Mouse (Mus musculus) neural tube, embryonic 13.5 days (tissue): ENCODE measurements around the gene Ppt2. TPM values are rescaled to one million over a fixed set of nuclear protein-coding genes. Genes with fewer than 3 reads are reported as not detected.

Source experiments
- ATAC-seq: fragments of 200-750 bp; cut with Nextera tagmentation; 2 replicates; pipeline ENCODE4 v1.8.0; 2017; ENCODE audit warnings: low read depth, mild to moderate bottlenecking, moderate TSS enrichment, moderate library complexity
- H3K27ac ChIP-seq: fragments of 300-500 bp; sonication (generic); replicated peaks from 2 replicates; pipeline ENCODE4 v1.5.1; 2015; ENCODE audit warnings: moderate library complexity, mild to moderate bottlenecking, inconsistent platforms
- H3K27me3 ChIP-seq: fragments of 300-500 bp; sonication (generic); 2 replicates; pipeline ENCODE4 v1.6.1; 2015; ENCODE audit warnings: mild to moderate bottlenecking, inconsistent platforms
- H3K36me3 ChIP-seq: fragments of 300-500 bp; sonication (generic); 2 replicates; pipeline ENCODE4 v1.6.1; 2015; ENCODE audit warnings: mild to moderate bottlenecking, inconsistent platforms
- H3K4me1 ChIP-seq: fragments of 300-500 bp; sonication (generic); replicated peaks from 2 replicates; pipeline ENCODE4 v1.6.1; 2015; ENCODE audit warnings: inconsistent platforms
- H3K4me2 ChIP-seq: fragments of 300-500 bp; sonication (generic); 2 replicates; pipeline ENCODE4 v1.6.1; 2015; ENCODE audit warnings: inconsistent platforms, mild to moderate bottlenecking, moderate library complexity
- H3K4me3 ChIP-seq: fragments of 300-500 bp; sonication (generic); 2 replicates; pipeline ENCODE4 v1.5.1; 2015; ENCODE audit warnings: mild to moderate bottlenecking, inconsistent platforms
- H3K9ac ChIP-seq: fragments of 300-500 bp; sonication (generic); 2 replicates; pipeline ENCODE4 v1.6.1; 2015; ENCODE audit warnings: moderate library complexity, mild to moderate bottlenecking, inconsistent platforms
- H3K9me3 ChIP-seq: fragments of 300-500 bp; sonication (generic); 2 replicates; pipeline ENCODE4 v1.6.1; 2016; ENCODE audit warnings: inconsistent platforms
- whole genome bisulfite sequencing: fragments of 180-500 bp; shearing (Covaris S2); methylation state at CpG from one replicate; pipeline ENCODE4 v1.1.7; 2015; 5-methylcytosine and 5-hydroxymethylcytosine counted together
- polyA plus RNA-seq: library from polyadenylated mRNA; unstranded; fragments of >200 nt; fragmentation: Nextera tagmentation; extraction: Ambion mirVana; gene quantifications from 2 replicates; pipeline ENCODE4 v1.2.1, GENCODE M21; 2015

Gene Ppt2
- polyA plus RNA-seq, 1 experiment from 2014 or later, result 25.0 TPM

DNA sequence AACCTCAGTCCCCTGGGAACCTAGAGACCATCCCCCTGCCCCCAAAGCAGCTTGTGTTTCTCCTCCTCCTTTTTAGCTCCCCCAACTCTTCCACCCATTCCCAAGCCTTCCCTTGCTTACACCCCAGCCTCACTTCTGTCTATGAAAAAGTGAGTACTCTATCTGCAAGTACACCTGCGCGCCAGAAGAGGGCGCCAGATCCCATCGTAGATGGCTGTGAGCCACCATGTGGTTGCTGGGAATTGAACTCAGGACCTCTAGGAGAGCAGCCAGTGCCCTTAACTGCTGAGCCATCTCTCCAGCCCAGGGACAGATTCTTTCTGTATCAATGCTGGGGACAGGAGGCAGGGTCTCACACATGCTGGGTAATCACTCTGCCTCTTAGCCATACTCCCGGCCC is 56.4 kb downstream of the Ppt2 start:
- H3K36me3 ChIP-seq, result no peaks in the 10 kb centered on the region
- H3K4me3 ChIP-seq, result no peak overlapping the region
- H3K4me1 ChIP-seq, result no peaks in the 10 kb centered on the region
- H3K9ac ChIP-seq, result no peak overlapping the region
- no peak overlapping the region for H3K4me2 ChIP-seq
- no peak for ATAC-seq
- H3K27me3 ChIP-seq, result no peaks in the 10 kb centered on the region
- H3K9me3 ChIP-seq, result no peaks in the 10 kb centered on the region
- no peak overlapping the region for H3K27ac ChIP-seq
- 14% methylated on average over 5 of the region's 5 CpGs for WGBS

DNA sequence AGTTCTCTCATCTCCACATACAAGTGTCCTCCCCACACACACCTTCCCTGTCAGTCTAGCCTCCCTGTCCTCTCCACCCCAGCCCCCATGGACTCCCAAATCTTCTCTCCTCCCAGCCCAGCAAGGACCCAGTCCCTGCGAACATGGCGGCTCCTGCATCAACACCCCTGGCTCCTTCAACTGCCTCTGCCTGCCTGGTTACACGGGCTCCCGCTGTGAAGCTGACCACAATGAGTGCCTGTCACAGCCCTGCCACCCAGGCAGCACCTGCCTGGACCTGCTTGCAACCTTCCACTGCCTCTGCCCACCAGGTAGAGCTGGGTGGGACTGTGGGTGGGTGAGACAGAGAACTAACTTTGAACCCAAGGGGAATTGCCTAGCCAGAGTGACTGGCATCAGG is 58.4 kb downstream of the Ppt2 start:
- Histone ChIP-seq H3K27ac (no peak overlapping the region), H3K9ac (no peak overlapping the region), H3K4me1 (no peaks in the 10 kb centered on the region), H3K4me3 (no peak overlapping the region), H3K27me3 (no peaks in the 10 kb centered on the region), H3K4me2 (no peak overlapping the region), H3K36me3 (no peaks in the 10 kb centered on the region), H3K9me3 (no peaks in the 10 kb centered on the region)
- 73% methylated on average over 4 of the region's 4 CpGs for WGBS
- no peak for ATAC-seq

DNA sequence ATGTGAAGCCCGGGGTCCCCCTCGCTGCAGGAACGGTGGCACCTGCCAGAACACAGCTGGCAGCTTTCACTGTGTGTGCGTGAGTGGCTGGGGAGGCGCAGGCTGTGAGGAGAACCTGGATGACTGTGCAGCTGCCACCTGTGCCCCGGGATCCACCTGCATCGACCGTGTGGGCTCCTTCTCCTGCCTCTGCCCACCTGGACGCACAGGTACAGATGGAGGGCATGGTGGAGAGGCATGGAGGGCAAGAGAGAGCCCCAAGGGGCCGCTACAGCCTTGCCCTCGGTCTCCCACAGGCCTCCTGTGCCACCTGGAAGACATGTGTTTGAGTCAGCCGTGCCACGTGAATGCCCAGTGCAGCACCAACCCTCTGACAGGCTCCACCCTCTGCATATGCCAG is 59.9 kb downstream of the Ppt2 start:
- no peak overlapping the region for H3K4me2 ChIP-seq
- ATAC-seq, result no peak
- 78% methylated on average over 13 of the region's 13 CpGs for WGBS
- H3K9me3 ChIP-seq, result no peaks in the 10 kb centered on the region
- no peaks in the 10 kb centered on the region for H3K36me3 ChIP-seq
- peaks cover 8% of the 10 kb centered on the region for H3K4me1 ChIP-seq
- no peak overlapping the region for H3K9ac ChIP-seq
- no peaks in the 10 kb centered on the region for H3K27me3 ChIP-seq
- no peak overlapping the region for H3K4me3 ChIP-seq
- no peak overlapping the region for H3K27ac ChIP-seq

DNA sequence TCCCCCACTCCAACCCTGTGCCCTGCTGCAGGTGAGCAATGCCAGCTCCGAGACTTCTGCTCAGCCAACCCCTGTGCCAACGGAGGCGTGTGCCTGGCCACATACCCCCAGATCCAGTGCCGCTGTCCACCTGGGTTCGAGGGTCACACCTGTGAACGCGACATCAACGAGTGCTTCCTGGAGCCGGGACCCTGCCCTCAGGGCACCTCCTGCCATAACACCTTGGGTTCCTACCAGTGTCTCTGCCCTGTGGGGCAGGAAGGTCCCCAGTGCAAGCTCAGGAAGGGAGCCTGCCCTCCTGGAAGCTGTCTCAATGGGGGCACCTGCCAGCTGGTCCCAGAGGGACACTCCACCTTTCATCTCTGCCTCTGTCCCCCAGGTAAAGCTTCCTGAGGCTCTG is 61.0 kb downstream of the Ppt2 start:
- ATAC-seq, result no peak

More for the DNA sequence above, 61.0 kb downstream of the Ppt2 start:
- H3K27ac ChIP-seq, result no peak overlapping the region
- H3K36me3 ChIP-seq, result no peaks in the 10 kb centered on the region
- no peaks in the 10 kb centered on the region for H3K27me3 ChIP-seq
- H3K4me3 ChIP-seq, result no peak overlapping the region
- peaks cover 8% of the 10 kb centered on the region for H3K4me1 ChIP-seq
- no peaks in the 10 kb centered on the region for H3K9me3 ChIP-seq
- WGBS, result 70% methylated on average over 9 of the region's 9 CpGs
- no peak overlapping the region for H3K4me2 ChIP-seq
- H3K9ac ChIP-seq, result no peak overlapping the region

Other genes with a start within 250 kb of the Ppt2 start
- gene BC051142, start 229.7 kb downstream of the Ppt2 start, polyA plus RNA-seq, result 2.7 and 2.8 TPM in 2 replicates
- not detected in 2 replicates for gene Btnl4, start 151.2 kb downstream of the Ppt2 start, polyA plus RNA-seq
- gene Btnl6, start 111.2 kb downstream of the Ppt2 start, polyA plus RNA-seq, result not detected in 2 replicates
- 5.4 and 9.5 TPM in 2 replicates for gene Notch4, start 64.2 kb downstream of the Ppt2 start, polyA plus RNA-seq
- 4.8 and 5.3 TPM in 2 replicates for gene Gpsm3, start 38.7 kb downstream of the Ppt2 start, polyA plus RNA-seq
- gene Pbx2, start 37.2 kb downstream of the Ppt2 start, polyA plus RNA-seq, result 9.2 and 10.2 TPM in 2 replicates
- 2.0 and 2.2 TPM in 2 replicates for gene Ager, start 30.6 kb downstream of the Ppt2 start, polyA plus RNA-seq
- gene Rnf5, start 24.8 kb downstream of the Ppt2 start, polyA plus RNA-seq, result 260 and 270 TPM in 2 replicates
- 89.5 and 99.6 TPM in 2 replicates for gene Agpat1, start 24.2 kb downstream of the Ppt2 start, polyA plus RNA-seq
- gene Egfl8, start 12.5 kb downstream of the Ppt2 start, polyA plus RNA-seq, result 21.8 and 28.4 TPM in 2 replicates
- gene Prrt1, start 1.0 kb upstream of the Ppt2 start, polyA plus RNA-seq, result 3.8 and 4.2 TPM in 2 replicates
- gene Fkbpl, start 16.3 kb upstream of the Ppt2 start, polyA plus RNA-seq, result 17.1 and 18.6 TPM in 2 replicates
- gene Atf6b, start 18.6 kb upstream of the Ppt2 start, polyA plus RNA-seq, result 106 TPM in 2 replicates
- gene Tnxb, start 42.0 kb upstream of the Ppt2 start, polyA plus RNA-seq, result 0.11 and 0.14 TPM in 2 replicates
- gene C4b, start 115.4 kb upstream of the Ppt2 start, polyA plus RNA-seq, result not detected in 2 replicates
- gene Cyp21a1, start 176.1 kb upstream of the Ppt2 start, polyA plus RNA-seq, result not detected in 2 replicates
- 31.6 and 34.2 TPM in 2 replicates for gene Stk19, start 208.4 kb upstream of the Ppt2 start, polyA plus RNA-seq
- 63.0 and 63.2 TPM in 2 replicates for gene Dxo, start 208.5 kb upstream of the Ppt2 start, polyA plus RNA-seq
- gene Skiv2l, start 221.7 kb upstream of the Ppt2 start, polyA plus RNA-seq, result 49.7 and 57.1 TPM in 2 replicates
- 81.6 and 90.5 TPM in 2 replicates for gene Nelfe, start 221.9 kb upstream of the Ppt2 start, polyA plus RNA-seq
- 1.8 and 2.9 TPM in 2 replicates for gene Cfb, start 234.0 kb upstream of the Ppt2 start, polyA plus RNA-seq